Mouse (Mus musculus): ENCODE data around the gene Sypl. TPM values are rescaled to one million over a fixed set of nuclear protein-coding genes. Genes with fewer than 3 reads are reported as not detected.
A peak's percentile ranks its signal among the peaks of the same experiment; 100 is the strongest.

The Sypl gene
- polyA plus RNA-seq, 1 experiment from 2014 or later = 159 TPM

GRCm38 (mm10) chr12:33028708-33029107 lies 75.0 kb downstream of the Sypl start:
- ATAC-seq = 0 out of 2 replicates have a peak, but pooled peaks have one; percentile 7
- 58% methylated on average over 13 of the region's 13 CpGs for WGBS
- no peak overlapping the region for H3K9ac ChIP-seq
- no peak overlapping the region for H3K4me3 ChIP-seq (replicated peaks)
- no peak overlapping the region for H3K27ac ChIP-seq
- H3K9me3 ChIP-seq = no peaks in the 10 kb centered on the region
- no peaks in the 10 kb centered on the region for H3K36me3 ChIP-seq
- H3K27me3 ChIP-seq (replicated peaks) = no peaks in the 10 kb centered on the region
- no peak overlapping the region for H3K4me2 ChIP-seq (replicated peaks)
- peaks cover 17% of the 10 kb centered on the region; the same call in 1 of the 2 replicates for H3K4me1 ChIP-seq (replicated peaks)

Other genes starting within 250 kb of the Sypl start
- 26.2 and 31.0 TPM in 2 replicates for gene Nampt, start 134.3 kb upstream of the Sypl start, polyA plus RNA-seq (2015; fragmentation: Nextera tagmentation; extraction: Ambion mirVana)
- gene Cdhr3, start 139.0 kb downstream of the Sypl start, polyA plus RNA-seq (2015; fragmentation: Nextera tagmentation; extraction: Ambion mirVana) = not detected in 2 replicates
- 12.5 and 13.5 TPM in 2 replicates for gene Atxn7l1, start 193.8 kb downstream of the Sypl start, polyA plus RNA-seq (2015; fragmentation: Nextera tagmentation; extraction: Ambion mirVana)